Mouse (Mus musculus): ENCODE data around the gene Zdhhc12. TPM values are rescaled to one million over a fixed set of nuclear protein-coding genes. Genes with fewer than 3 reads are reported as not detected.

Zdhhc12 gene
- polyA plus RNA-seq, 1 experiment from 2014 or later, result 24.0 TPM

GRCm38 (mm10) chr2:30124472-30125274 is 31.2 kb upstream of the Zdhhc12 start, which contains the start of gene Zer1:
TSS of gene Zer1 (minus strand) at chr2:30124585.
- Histone ChIP-seq H3K36me3 (peaks cover 15% of the 10 kb centered on the region), H3K9me3 (no peaks in the 10 kb centered on the region), H3K4me2 (peak within 1 kb of the TSS; percentile 91), H3K27ac (peak within 1 kb of the TSS; percentile 94), H3K9ac (peak within 1 kb of the TSS; percentile 90), H3K27me3 (no peaks in the 10 kb centered on the region), H3K4me1 (peaks cover 24% of the 10 kb centered on the region), H3K4me3 (peak within 1 kb of the TSS; percentile 78)
- WGBS, result 10% methylated on average over 31 of the region's 31 CpGs
- peak; percentile 93 for ATAC-seq (ENCODE audit: insufficient number of reproducible peaks, insufficient read depth, low FRiP score, low TSS enrichment, low read depth)

DNA sequence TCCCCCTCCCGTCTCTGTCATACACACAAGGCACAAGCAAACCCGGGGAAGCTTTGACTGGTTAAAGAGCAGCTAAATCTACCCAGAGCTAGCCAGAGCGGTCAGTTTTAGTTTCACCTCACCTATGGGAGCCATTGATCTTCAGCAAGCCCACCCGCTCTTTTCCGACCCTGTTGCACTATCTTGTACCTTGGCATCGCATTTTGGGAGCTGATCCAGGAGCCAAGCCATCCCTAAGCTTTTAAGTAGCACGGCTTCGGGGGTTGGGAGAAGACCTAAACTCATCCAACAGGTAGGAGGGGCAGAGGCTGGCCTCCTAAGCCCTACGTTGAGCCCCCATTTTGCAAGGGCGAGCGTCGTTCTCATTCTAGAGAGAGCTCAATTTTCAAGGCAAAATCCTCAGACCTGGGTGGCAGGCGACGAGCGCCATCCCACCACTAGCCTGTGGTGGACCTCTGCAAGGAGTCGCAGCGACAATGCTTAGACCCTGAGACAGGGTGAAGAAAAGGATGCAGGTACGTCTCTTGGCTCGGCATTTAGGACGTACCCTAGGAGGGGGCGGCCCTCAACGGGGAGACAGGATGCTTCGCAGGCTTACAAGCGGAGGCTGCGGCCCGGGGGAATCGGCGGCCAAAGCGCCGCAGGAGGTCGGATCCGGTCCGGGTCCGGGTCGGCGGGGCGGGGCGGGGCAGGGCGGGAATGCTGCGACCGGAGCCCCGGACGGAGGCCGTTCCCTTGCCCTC is 30.5 kb upstream of the Zdhhc12 start:
- WGBS, result 2% methylated on average over 44 of the region's 44 CpGs
- no peaks in the 10 kb centered on the region for H3K27me3 ChIP-seq
- H3K27ac ChIP-seq, result peak overlapping the region; percentile 94

DNA sequence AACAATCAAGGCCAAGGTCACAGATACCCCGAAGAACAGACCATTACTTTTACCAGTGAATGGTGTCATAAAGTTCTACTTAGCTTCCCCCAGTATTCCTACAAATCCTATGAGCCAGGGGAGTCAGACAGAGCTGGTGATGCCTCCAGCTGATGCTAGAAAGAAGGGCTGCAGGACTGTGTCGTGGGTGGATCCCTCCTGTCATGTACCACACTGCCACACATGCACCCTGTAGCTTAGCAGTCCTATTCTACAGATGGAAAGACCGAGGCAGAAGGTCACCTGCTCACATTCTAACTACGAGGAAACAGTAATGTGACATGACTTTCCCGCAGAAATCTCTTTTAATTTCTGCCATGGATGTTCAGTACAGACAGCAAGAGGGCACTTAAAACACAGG is 29.3 kb upstream of the Zdhhc12 start:
- no peak overlapping the region for H3K27ac ChIP-seq
- peaks cover 24% of the 10 kb centered on the region for H3K4me1 ChIP-seq
- WGBS, result 85% methylated on average over 5 of the region's 5 CpGs
- H3K27me3 ChIP-seq, result no peaks in the 10 kb centered on the region
- no peak overlapping the region for H3K4me3 ChIP-seq
- peak overlapping the region; percentile 91 for H3K4me2 ChIP-seq
- H3K36me3 ChIP-seq, result peaks cover 15% of the 10 kb centered on the region
- no peaks in the 10 kb centered on the region for H3K9me3 ChIP-seq
- 0 out of 2 replicates have a peak overlapping the region, but pooled peaks have one; percentile 8 for H3K9ac ChIP-seq
- no peak for ATAC-seq (ENCODE audit: insufficient number of reproducible peaks, insufficient read depth, low FRiP score, low TSS enrichment, low read depth)

More for the DNA sequence above, 30.5 kb upstream of the Zdhhc12 start:
- peak; percentile 56 for ATAC-seq (ENCODE audit: insufficient number of reproducible peaks, insufficient read depth, low FRiP score, low TSS enrichment, low read depth)
- Histone ChIP-seq H3K4me1 (peaks cover 24% of the 10 kb centered on the region), H3K4me3 (peak overlapping the region; percentile 78), H3K4me2 (peak overlapping the region; percentile 91), H3K9ac (peak overlapping the region; percentile 90), H3K9me3 (no peaks in the 10 kb centered on the region), H3K36me3 (peaks cover 15% of the 10 kb centered on the region)

DNA sequence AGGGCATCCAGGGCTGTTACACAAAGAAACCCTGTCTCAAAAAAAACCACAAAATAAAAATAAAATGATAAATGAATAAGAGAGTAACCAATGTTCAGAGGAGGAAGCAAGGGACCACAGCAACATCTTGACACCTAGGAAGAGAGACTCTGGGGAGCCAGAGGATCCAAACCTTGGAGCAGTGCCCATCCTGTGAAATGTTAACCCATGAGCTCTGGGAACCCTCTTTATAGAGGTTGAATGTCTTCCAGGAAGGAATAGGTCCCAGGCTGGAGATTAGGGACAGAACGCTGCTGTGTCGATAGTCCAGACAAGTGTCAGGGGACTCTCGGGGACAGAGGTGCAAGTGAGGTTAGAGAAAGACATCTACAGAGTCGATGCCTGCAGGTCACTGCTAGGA is 26.8 kb upstream of the Zdhhc12 start:
- Histone ChIP-seq H3K9ac (0 out of 2 replicates have a peak overlapping the region, but pooled peaks have one; percentile 0), H3K27ac (no peak overlapping the region), H3K27me3 (no peaks in the 10 kb centered on the region), H3K9me3 (no peaks in the 10 kb centered on the region), H3K4me3 (no peak overlapping the region), H3K4me2 (no peak overlapping the region), H3K36me3 (peaks cover 15% of the 10 kb centered on the region), H3K4me1 (peaks cover 23% of the 10 kb centered on the region)
- ATAC-seq (ENCODE audit: insufficient number of reproducible peaks, insufficient read depth, low FRiP score, low TSS enrichment, low read depth), result no peak
- 87% methylated on average over 4 of the region's 4 CpGs for WGBS

DNA sequence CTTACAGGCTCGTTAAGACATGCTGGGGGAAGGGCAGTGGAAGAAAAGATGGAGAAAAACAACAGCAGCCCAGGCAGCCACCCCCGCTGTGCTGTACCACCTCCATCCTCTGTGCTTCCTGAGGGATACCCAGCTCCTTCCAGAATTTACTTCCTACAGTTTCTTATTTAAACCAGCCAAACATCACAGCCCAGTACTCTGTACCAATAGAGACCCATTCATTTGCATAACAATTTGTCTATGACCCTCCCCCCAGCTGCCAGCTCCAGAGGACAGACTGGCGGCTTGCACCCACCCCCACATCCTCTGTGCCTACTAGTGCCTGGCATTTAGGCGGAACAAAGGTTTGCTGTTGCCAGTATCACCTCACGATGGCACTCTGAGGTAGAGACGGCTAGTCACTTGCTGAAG is 26.2 kb upstream of the Zdhhc12 start:
- no peak overlapping the region for H3K4me3 ChIP-seq
- WGBS, result 32% methylated on average over 6 of the region's 6 CpGs
- no peaks in the 10 kb centered on the region for H3K27me3 ChIP-seq
- no peak for ATAC-seq (ENCODE audit: insufficient number of reproducible peaks, insufficient read depth, low FRiP score, low TSS enrichment, low read depth)
- H3K4me1 ChIP-seq, result peaks cover 17% of the 10 kb centered on the region
- peaks cover 20% of the 10 kb centered on the region for H3K36me3 ChIP-seq
- H3K4me2 ChIP-seq, result no peak overlapping the region
- H3K9ac ChIP-seq, result peak overlapping the region; percentile 37
- H3K9me3 ChIP-seq, result no peaks in the 10 kb centered on the region
- no peak overlapping the region for H3K27ac ChIP-seq

DNA sequence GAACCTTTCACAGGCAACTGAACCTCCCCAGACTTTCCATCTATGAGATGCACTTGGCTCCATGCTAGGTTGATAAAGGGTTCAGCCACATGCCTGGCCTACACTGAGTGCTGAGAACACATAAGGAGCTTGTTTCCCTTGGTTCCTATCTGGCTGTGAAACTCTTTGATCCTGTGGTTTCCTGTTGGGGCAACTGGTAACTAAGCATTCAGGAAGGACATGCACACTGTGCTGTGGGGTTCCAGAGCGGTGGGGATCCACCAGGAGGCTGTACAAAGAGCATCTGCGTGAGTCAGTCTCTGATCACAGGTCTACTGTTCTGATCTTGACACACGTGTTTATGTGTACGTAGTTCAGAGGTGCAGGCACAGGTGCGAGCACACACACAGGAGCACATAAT is 19.1 kb upstream of the Zdhhc12 start:
- 90% methylated on average over 5 of the region's 5 CpGs for WGBS

DNA sequence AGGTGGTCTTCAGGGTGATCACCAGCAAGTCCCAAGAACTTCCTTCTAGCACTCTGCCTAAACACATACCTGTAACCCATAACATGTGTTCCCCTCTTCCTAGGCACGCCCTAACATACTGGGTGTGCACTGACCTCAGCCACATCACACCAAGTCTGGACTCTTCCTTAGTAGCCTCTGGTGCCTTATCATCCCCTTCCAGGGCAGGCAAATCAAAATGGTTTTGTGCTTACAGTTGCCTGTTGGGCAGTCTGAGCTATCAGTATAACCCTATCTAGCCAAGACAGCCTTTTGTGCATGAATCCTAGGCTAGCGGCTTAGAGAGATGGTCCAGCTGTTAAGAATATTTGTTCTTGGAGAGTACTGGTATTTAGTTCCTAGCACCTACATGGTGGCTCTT is 18.1 kb upstream of the Zdhhc12 start:
- H3K9me3 ChIP-seq, result no peaks in the 10 kb centered on the region
- peaks cover 71% of the 10 kb centered on the region for H3K36me3 ChIP-seq
- WGBS, result 93% methylated on average over 2 of the region's 2 CpGs
- ATAC-seq (ENCODE audit: insufficient number of reproducible peaks, insufficient read depth, low FRiP score, low TSS enrichment, low read depth), result no peak
- H3K4me3 ChIP-seq, result no peak overlapping the region
- no peaks in the 10 kb centered on the region for H3K4me1 ChIP-seq
- no peak overlapping the region for H3K4me2 ChIP-seq
- H3K27me3 ChIP-seq, result no peaks in the 10 kb centered on the region
- no peak overlapping the region for H3K9ac ChIP-seq
- H3K27ac ChIP-seq, result no peak overlapping the region

More for the DNA sequence above, 19.1 kb upstream of the Zdhhc12 start:
- no peak for ATAC-seq (ENCODE audit: insufficient number of reproducible peaks, insufficient read depth, low FRiP score, low TSS enrichment, low read depth)
- no peaks in the 10 kb centered on the region for H3K9me3 ChIP-seq
- H3K36me3 ChIP-seq, result peaks cover 61% of the 10 kb centered on the region
- H3K4me1 ChIP-seq, result no peaks in the 10 kb centered on the region
- no peak overlapping the region for H3K9ac ChIP-seq
- H3K4me2 ChIP-seq, result no peak overlapping the region
- H3K27ac ChIP-seq, result no peak overlapping the region
- H3K27me3 ChIP-seq, result no peaks in the 10 kb centered on the region
- no peak overlapping the region for H3K4me3 ChIP-seq

DNA sequence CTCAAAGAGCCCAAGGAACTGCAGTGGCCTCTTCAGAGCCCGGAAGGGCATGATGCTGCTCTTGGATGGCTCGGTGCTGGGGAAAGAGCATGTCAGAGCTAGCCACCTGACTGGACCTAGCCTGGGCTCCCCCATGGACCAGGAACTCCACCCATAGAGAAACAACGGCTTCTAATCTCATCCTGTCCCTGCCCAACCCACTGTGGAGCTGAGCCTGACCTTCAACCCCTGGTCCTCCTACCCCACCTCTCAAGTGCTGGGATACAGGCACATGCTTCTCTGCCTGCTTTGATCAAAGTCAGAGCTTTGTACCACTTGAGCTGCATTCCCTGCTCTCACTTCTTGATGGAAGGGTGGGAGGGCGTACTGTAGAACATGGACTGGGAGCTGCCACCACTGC is 14.8 kb upstream of the Zdhhc12 start:
- Histone ChIP-seq H3K36me3 (peaks cover 96% of the 10 kb centered on the region), H3K27ac (no peak overlapping the region), H3K4me1 (no peaks in the 10 kb centered on the region), H3K4me2 (no peak overlapping the region), H3K4me3 (no peak overlapping the region), H3K9ac (no peak overlapping the region), H3K27me3 (no peaks in the 10 kb centered on the region), H3K9me3 (no peaks in the 10 kb centered on the region)
- WGBS, result 85% methylated on average over 4 of the region's 4 CpGs
- no peak for ATAC-seq (ENCODE audit: insufficient number of reproducible peaks, insufficient read depth, low FRiP score, low TSS enrichment, low read depth)

- no peak for ATAC-seq (ENCODE audit: insufficient number of reproducible peaks, insufficient read depth, low FRiP score, low TSS enrichment, low read depth)
- peaks cover 96% of the 10 kb centered on the region for H3K36me3 ChIP-seq
- no peaks in the 10 kb centered on the region for H3K9me3 ChIP-seq
- H3K4me1 ChIP-seq, result no peaks in the 10 kb centered on the region
- H3K9ac ChIP-seq, result 0 out of 2 replicates have a peak overlapping the region, but pooled peaks have one; percentile 27
- 90% methylated on average over 5 of the region's 5 CpGs for WGBS
- no peak overlapping the region for H3K4me3 ChIP-seq
- H3K27me3 ChIP-seq, result no peaks in the 10 kb centered on the region
- no peak overlapping the region for H3K4me2 ChIP-seq
- no peak overlapping the region for H3K27ac ChIP-seq
Measured at GRCm38 (mm10) chr2:30107646-30108045, 14.2 kb upstream of the Zdhhc12 start.

- peaks cover 98% of the 10 kb centered on the region for H3K36me3 ChIP-seq
- no peak overlapping the region for H3K4me2 ChIP-seq
- H3K4me1 ChIP-seq, result no peaks in the 10 kb centered on the region
- H3K9ac ChIP-seq, result no peak overlapping the region
- H3K9me3 ChIP-seq, result no peaks in the 10 kb centered on the region
- no peak overlapping the region for H3K4me3 ChIP-seq
- ATAC-seq (ENCODE audit: insufficient number of reproducible peaks, insufficient read depth, low FRiP score, low TSS enrichment, low read depth), result no peak
- no peaks in the 10 kb centered on the region for H3K27me3 ChIP-seq
- no peak overlapping the region for H3K27ac ChIP-seq
Measured at GRCm38 (mm10) chr2:30106364-30106763, 12.9 kb upstream of the Zdhhc12 start.

DNA sequence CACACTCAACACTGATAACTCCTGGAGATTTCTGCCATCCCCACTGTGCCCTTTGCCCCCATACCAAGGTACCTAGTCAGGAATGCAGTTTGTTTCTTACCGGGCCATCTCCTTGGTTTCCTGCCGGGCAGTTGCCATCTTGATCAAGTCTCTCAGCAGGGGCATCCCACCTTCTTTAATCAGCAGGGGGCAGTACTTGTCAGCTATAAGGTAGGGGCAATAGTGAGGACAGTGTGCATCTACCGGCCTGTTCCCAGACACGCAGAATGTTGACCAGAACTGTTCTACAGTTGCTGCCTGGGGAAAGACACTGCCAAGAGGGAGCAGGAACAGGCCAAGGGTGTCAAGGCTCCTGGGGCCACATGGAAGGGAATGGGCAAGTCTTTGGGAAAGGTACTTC is 6.8 kb upstream of the Zdhhc12 start:
- Histone ChIP-seq H3K4me1 (peaks cover 1% of the 10 kb centered on the region; the same call in 1 of the 2 replicates), H3K27ac (no peak overlapping the region), H3K36me3 (peaks cover 90% of the 10 kb centered on the region), H3K9me3 (no peaks in the 10 kb centered on the region), H3K4me2 (no peak overlapping the region), H3K9ac (no peak overlapping the region), H3K27me3 (no peaks in the 10 kb centered on the region), H3K4me3 (no peak overlapping the region)
- no peak for ATAC-seq (ENCODE audit: insufficient number of reproducible peaks, insufficient read depth, low FRiP score, low TSS enrichment, low read depth)
- WGBS, result 71% methylated on average over 4 of the region's 4 CpGs

All from embryonic facial prominence, embryonic 13.5 days (tissue).